27 mouse cellular contexts compared by ENCODE assay signal in the genomic region with DNA sequence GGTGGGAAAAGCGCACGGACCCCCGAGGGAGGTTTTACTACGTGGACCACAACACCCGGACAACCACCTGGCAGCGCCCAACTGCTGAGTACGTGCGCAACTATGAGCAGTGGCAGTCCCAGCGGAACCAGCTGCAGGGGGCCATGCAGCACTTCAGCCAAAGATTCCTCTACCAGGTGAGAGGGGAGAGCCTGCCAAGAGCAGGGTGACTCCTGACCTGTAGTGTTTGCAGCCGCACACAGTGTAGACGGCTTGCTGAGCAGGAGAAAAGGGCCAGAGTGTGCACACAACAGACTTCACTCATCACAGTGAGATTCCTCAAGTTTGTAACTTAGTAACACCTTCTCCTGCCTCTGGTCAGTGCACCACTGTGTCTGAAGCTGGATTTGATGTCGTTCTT. TPM values are rescaled to one million over a fixed set of nuclear protein-coding genes. Genes with fewer than 3 reads are reported as not detected.
DNase-seq lines count a peak whose midpoint lies in the region; ATAC-seq and TF ChIP-seq lines count a peak whose summit lies in the region.
"Had no signal": no experiment of that assay in that cellular context is flagged by ENCODE, and none has a peak within 500 bp of the region (broad histone marks: within the 10 kb centered on the region; RNA-seq: fewer than 3 reads in every experiment).

No protein-coding gene starts in this region.

- WGBS in embryonic facial prominence, embryonic 13.5 days: 88% methylated on average over 12 of the region's 12 CpGs
- 93% methylated on average over 12 of the region's 12 CpGs for WGBS in embryonic facial prominence, embryonic 10.5 days
- 91% methylated on average over 12 of the region's 12 CpGs for WGBS in liver, postnatal 0 days (ENCODE audit: insufficient replicate concordance)
- WGBS in midbrain, embryonic 11.5 days: 87% methylated on average over 12 of the region's 12 CpGs
- WGBS in midbrain, embryonic 16.5 days: 82% methylated on average over 12 of the region's 12 CpGs

- no peak for ATAC-seq in embryonic facial prominence, embryonic 13.5 days (ENCODE audit: insufficient number of reproducible peaks, insufficient read depth, low FRiP score, low TSS enrichment, low read depth)
- ATAC-seq in liver, postnatal 0 days: no peak
- no peak for ATAC-seq in midbrain, embryonic 11.5 days (ENCODE audit: low FRiP score)
- ATAC-seq in midbrain, embryonic 16.5 days: no peak
- ATAC-seq: forebrain, embryonic 15.5 days; inflammation-experienced regulatory T-cells, adult 6 months; midbrain, embryonic 13.5 days had no signal

- no peaks in the 10 kb centered on the region for H3K9me3 ChIP-seq in embryonic facial prominence, embryonic 13.5 days
- H3K9me3 ChIP-seq in embryonic facial prominence, embryonic 10.5 days: no peaks in the 10 kb centered on the region
- H3K9me3 ChIP-seq in liver, postnatal 0 days (ENCODE audit: low read length): no peaks in the 10 kb centered on the region
- H3K9me3 ChIP-seq in midbrain, embryonic 11.5 days (ENCODE audit: control insufficient read depth, low read length): no peaks in the 10 kb centered on the region
- no peaks in the 10 kb centered on the region for H3K9me3 ChIP-seq in midbrain, embryonic 16.5 days (replicated peaks; ENCODE audit: control insufficient read depth, low read length, poor library complexity, severe bottlenecking)
- H3K9me3 ChIP-seq: forebrain, embryonic 10.5 days; forebrain, embryonic 15.5 days; hindbrain, embryonic 15.5 days; megakaryocyte, embryonic 14.5 days; midbrain, embryonic 13.5 days; neural tube, embryonic 15.5 days; stomach, embryonic 15.5 days had no signal

- H3K4me3 ChIP-seq in embryonic facial prominence, embryonic 13.5 days: no peak overlapping the region
- H3K4me3 ChIP-seq in embryonic facial prominence, embryonic 10.5 days: no peak overlapping the region
- H3K4me3 ChIP-seq in liver, postnatal 0 days (ENCODE audit: low read depth, low read length): no peak overlapping the region
- no peak overlapping the region for H3K4me3 ChIP-seq in midbrain, embryonic 11.5 days (ENCODE audit: low read depth, low read length)
- no peak overlapping the region for H3K4me3 ChIP-seq in midbrain, embryonic 16.5 days (ENCODE audit: low read depth, low read length)
- H3K4me3 ChIP-seq: forebrain, embryonic 10.5 days; forebrain, embryonic 15.5 days; hindbrain, embryonic 15.5 days; megakaryocyte, embryonic 14.5 days; midbrain, embryonic 13.5 days; neural tube, embryonic 15.5 days; stomach, embryonic 15.5 days had no signal

- TF ChIP-seq EP300 in liver, postnatal 0 days (IDR thresholded peaks at IDR 0.05; ENCODE audit: low read depth): no peak

- no peak overlapping the region for H3K4me2 ChIP-seq in embryonic facial prominence, embryonic 13.5 days
- no peak overlapping the region for H3K4me2 ChIP-seq in liver, postnatal 0 days (ENCODE audit: low read depth, low read length)
- H3K4me2 ChIP-seq in midbrain, embryonic 11.5 days: no peak overlapping the region
- no peak overlapping the region for H3K4me2 ChIP-seq in midbrain, embryonic 16.5 days (ENCODE audit: low read length)
- H3K4me2 ChIP-seq: forebrain, embryonic 15.5 days; hindbrain, embryonic 15.5 days; midbrain, embryonic 13.5 days; neural tube, embryonic 15.5 days; stomach, embryonic 15.5 days had no signal

- peak overlapping the region; percentile 81 for H3K27ac ChIP-seq in embryonic facial prominence, embryonic 13.5 days
- no peak overlapping the region for H3K27ac ChIP-seq in embryonic facial prominence, embryonic 10.5 days (replicated peaks)
- H3K27ac ChIP-seq in liver, postnatal 0 days (ENCODE audit: low read depth): no peak overlapping the region
- no peak overlapping the region for H3K27ac ChIP-seq in midbrain, embryonic 11.5 days (ENCODE audit: low read depth, low read length)
- H3K27ac ChIP-seq in midbrain, embryonic 16.5 days (ENCODE audit: low read length): no peak overlapping the region
- H3K27ac ChIP-seq: forebrain, embryonic 10.5 days; forebrain, embryonic 15.5 days; hindbrain, embryonic 15.5 days; liver, embryonic 14.5 days; midbrain, embryonic 13.5 days; neural tube, embryonic 15.5 days; stomach, embryonic 15.5 days had no signal

- peaks cover 45% of the 10 kb centered on the region for H3K4me1 ChIP-seq in embryonic facial prominence, embryonic 13.5 days
- H3K4me1 ChIP-seq in embryonic facial prominence, embryonic 10.5 days: peaks cover 27% of the 10 kb centered on the region
- no peaks in the 10 kb centered on the region for H3K4me1 ChIP-seq in liver, postnatal 0 days (ENCODE audit: insufficient read depth)
- H3K4me1 ChIP-seq in midbrain, embryonic 11.5 days (ENCODE audit: control insufficient read depth, insufficient read depth, low read length): no peaks in the 10 kb centered on the region
- H3K4me1 ChIP-seq in midbrain, embryonic 16.5 days (ENCODE audit: control insufficient read depth, insufficient read depth, low read length): no peaks in the 10 kb centered on the region
- H3K4me1 ChIP-seq: forebrain, embryonic 15.5 days; hindbrain, embryonic 15.5 days; midbrain, embryonic 13.5 days had no signal

- peaks cover 29% of the 10 kb centered on the region for H3K36me3 ChIP-seq in embryonic facial prominence, embryonic 13.5 days
- peaks cover 44% of the 10 kb centered on the region for H3K36me3 ChIP-seq in embryonic facial prominence, embryonic 10.5 days (replicated peaks)
- H3K36me3 ChIP-seq in liver, postnatal 0 days (replicated peaks; ENCODE audit: insufficient read depth, low read length): peaks cover 15% of the 10 kb centered on the region
- H3K36me3 ChIP-seq in midbrain, embryonic 11.5 days (ENCODE audit: control insufficient read depth, insufficient read depth, low read length): no peaks in the 10 kb centered on the region
- no peaks in the 10 kb centered on the region for H3K36me3 ChIP-seq in midbrain, embryonic 16.5 days (ENCODE audit: control insufficient read depth, insufficient read depth, low read length)
- H3K36me3 ChIP-seq: stomach, embryonic 15.5 days had no signal

- no peaks in the 10 kb centered on the region for H3K27me3 ChIP-seq in embryonic facial prominence, embryonic 13.5 days
- H3K27me3 ChIP-seq in embryonic facial prominence, embryonic 10.5 days (replicated peaks; ENCODE audit: low read depth, poor library complexity, severe bottlenecking): no peaks in the 10 kb centered on the region
- H3K27me3 ChIP-seq in liver, postnatal 0 days (ENCODE audit: insufficient read depth, low read length): no peaks in the 10 kb centered on the region
- no peaks in the 10 kb centered on the region for H3K27me3 ChIP-seq in midbrain, embryonic 11.5 days (ENCODE audit: control insufficient read depth, insufficient read depth, low read length)
- no peaks in the 10 kb centered on the region for H3K27me3 ChIP-seq in midbrain, embryonic 16.5 days (ENCODE audit: control insufficient read depth, insufficient read depth, low read depth, low read length)
- H3K27me3 ChIP-seq: CH12.LX; forebrain, embryonic 15.5 days; hindbrain, embryonic 15.5 days; megakaryocyte, embryonic 14.5 days; midbrain, embryonic 13.5 days; neural tube, embryonic 15.5 days; stomach, embryonic 15.5 days had no signal

- DNase-seq in embryonic facial prominence, embryonic 10.5 days (ENCODE audit: low spot score): no peak
- peak; percentile 7 for DNase-seq in liver, postnatal 0 days
- DNase-seq in liver: no peak
- peak; percentile 1 for DNase-seq in midbrain, embryonic 11.5 days (ENCODE audit: low spot score, missing footprints)
- DNase-seq in retina, embryonic 14.5 days (ENCODE audit: low spot score): no peak
- DNase-seq: adrenal gland, postnatal 10 days; cerebellum, adult 8-10 months; cerebellum, postnatal 25 days; gastrocnemius, postnatal 36 days; heart, postnatal 4 days; kidney, adult 11 months; kidney, postnatal 14 days; layer of hippocampus, adult 9-11 months; lung, postnatal 4 days; right cerebral cortex, postnatal 25 days had no signal

- no peak for TF ChIP-seq CTCF in liver, postnatal 0 days (IDR thresholded peaks at IDR 0.05; ENCODE audit: low read depth)

- H3K9ac ChIP-seq in embryonic facial prominence, embryonic 13.5 days: no peak overlapping the region
- H3K9ac ChIP-seq in liver, postnatal 0 days (replicated peaks): no peak overlapping the region
- no peak overlapping the region for H3K9ac ChIP-seq in midbrain, embryonic 11.5 days (ENCODE audit: low read length)
- no peak overlapping the region for H3K9ac ChIP-seq in midbrain, embryonic 16.5 days (ENCODE audit: low read depth, low read length)
- H3K9ac ChIP-seq: forebrain, embryonic 15.5 days; hindbrain, embryonic 15.5 days; liver, embryonic 14.5 days; midbrain, embryonic 13.5 days; neural tube, embryonic 15.5 days; stomach, embryonic 15.5 days had no signal

RNA-seq across cellular contexts. Expression of a gene that starts 47.6 kb away (rescaled TPM):
- 325 and 349 TPM in 2 replicates for polyA plus RNA-seq in embryonic facial prominence, embryonic 13.5 days (2015; fragmentation: Nextera tagmentation; extraction: Ambion mirVana)
- 372 TPM in 2 replicates for polyA plus RNA-seq in embryonic facial prominence, embryonic 10.5 days (2016; fragmentation: Nextera tagmentation; extraction: Ambion mirVana)
- polyA plus RNA-seq in liver, postnatal 0 days (2015; fragmentation: Nextera tagmentation; extraction: Ambion mirVana): 89.8 and 96.5 TPM in 2 replicates
- 317 and 319 TPM in 2 replicates for polyA plus RNA-seq in midbrain, embryonic 11.5 days (2014; fragmentation: Nextera tagmentation; extraction: Ambion mirVana)
- polyA plus RNA-seq in midbrain, embryonic 16.5 days (2015; fragmentation: Nextera tagmentation; extraction: Ambion mirVana): 237 and 251 TPM in 2 replicates

Comparison
In these comparisons a context has a peak if more than half of its experiments do, and no peak if none do; other contexts are left out.
1. DNase-seq: peak in liver, postnatal 0 days (single experiment) and midbrain, embryonic 11.5 days (single experiment); none in embryonic facial prominence, embryonic 10.5 days (single experiment), liver (single experiment) and retina, embryonic 14.5 days (single experiment).